Mouse (Mus musculus) small intestine, adult 2 months (tissue): ENCODE measurements around the gene Rpl31. TPM values are rescaled to one million over a fixed set of nuclear protein-coding genes. Genes with fewer than 3 reads are reported as not detected.

Experiments used
- H3K27ac ChIP-seq: fragments of 200-500 bp; 2 replicates; pipeline ENCODE4 v1.5.1; 2012; ENCODE audit warnings: low read depth, low read length, control low read depth, inconsistent platforms; ENCODE audit not compliant: insufficient read depth
- H3K27me3 ChIP-seq: fragments of 200-500 bp; 2 replicates; pipeline ENCODE4 v1.6.1; 2012; ENCODE audit warnings: mild to moderate bottlenecking, moderate library complexity, low read length, inconsistent platforms; ENCODE audit not compliant: control insufficient read depth, insufficient read depth
- H3K36me3 ChIP-seq: fragments of 200-500 bp; 2 replicates; pipeline ENCODE4 v1.6.1; 2012; ENCODE audit warnings: mild to moderate bottlenecking, low read length, control low read depth, inconsistent platforms; ENCODE audit not compliant: control insufficient read depth, insufficient read depth
- H3K4me1 ChIP-seq: fragments of 200-500 bp; 2 replicates; pipeline ENCODE4 v1.6.1; 2012; ENCODE audit warnings: low read length, inconsistent platforms, mixed read lengths; ENCODE audit not compliant: control insufficient read depth, insufficient read depth, insufficient read length
- H3K4me3 ChIP-seq: fragments of 200-500 bp; 2 replicates; pipeline ENCODE4 v1.5.1; 2012; ENCODE audit warnings: low read depth, mild to moderate bottlenecking, control low read depth, inconsistent platforms, low read length, moderate library complexity
- CTCF ChIP-seq: fragments of 200-500 bp; IDR thresholded peaks from 2 replicates; pipeline ENCODE4 v1.5.1; 2012; ENCODE audit warnings: low read depth, mild to moderate bottlenecking, control low read depth, inconsistent platforms, low read length, moderate library complexity, mixed read lengths; ENCODE audit not compliant: insufficient replicate concordance, insufficient read length; ENCODE audit errors: extremely low read depth
- POLR2A ChIP-seq: fragments of 200-500 bp; IDR thresholded peaks from 2 replicates; pipeline ENCODE4 v1.6.1; 2012; ENCODE audit warnings: low read depth, mild to moderate bottlenecking, control low read depth, inconsistent platforms, low read length, moderate library complexity
- WGBS: fragments of 180-500 bp; shearing (Covaris S2); methylation state at CpG from one replicate; pipeline ENCODE4 v1.1.7; 2018; 5-methylcytosine and 5-hydroxymethylcytosine counted together
- polyA plus RNA-seq: library from polyadenylated mRNA; depleted of rRNA; stranded (reverse); fragments of >200 nt; gene quantifications from 2 replicates; pipeline ENCODE4 v1.2.3, GENCODE M21; 2012

Gene Rpl31
- polyA plus RNA-seq, 1 experiment = 55.5 TPM

- H3K27ac ChIP-seq = no peak overlapping the region
- no peak overlapping the region for H3K4me3 ChIP-seq
- no peak for TF ChIP-seq CTCF
- 77% methylated on average over 7 of the region's 7 CpGs for WGBS
- no peaks in the 10 kb centered on the region for H3K4me1 ChIP-seq
- peaks cover 31% of the 10 kb centered on the region for H3K36me3 ChIP-seq
- no peaks in the 10 kb centered on the region for H3K27me3 ChIP-seq
Measured at GRCm38 (mm10) chr1:39376121-39376520, 8.5 kb downstream of the Rpl31 start.

DNA sequence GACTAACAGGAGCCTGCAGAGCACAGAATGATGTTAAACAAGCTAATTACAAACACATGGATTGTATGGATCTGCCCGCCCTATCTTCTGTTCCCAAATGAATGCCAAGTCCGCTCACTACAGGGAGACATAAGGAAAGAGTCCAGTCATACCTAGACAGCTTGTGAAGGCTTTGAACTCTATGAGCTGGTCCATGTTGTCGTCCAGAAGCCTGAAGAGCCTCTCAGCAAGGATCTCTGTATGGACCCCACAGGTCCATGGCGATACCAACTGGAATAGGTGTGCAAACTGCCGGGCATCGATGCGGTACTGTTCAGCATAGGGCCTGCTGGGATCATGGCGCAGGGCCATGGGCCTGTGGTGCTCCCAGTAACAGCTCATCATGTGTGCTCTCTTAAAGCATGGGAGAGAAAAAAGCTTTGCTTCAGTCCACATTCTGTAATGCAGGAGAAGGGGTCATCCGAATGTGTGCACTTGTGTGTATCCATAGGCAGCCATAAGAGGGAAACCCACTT, 9.1 kb downstream of the Rpl31 start:
- Histone ChIP-seq H3K36me3 (peaks cover 26% of the 10 kb centered on the region), H3K4me3 (no peak overlapping the region), H3K27me3 (no peaks in the 10 kb centered on the region), H3K27ac (no peak overlapping the region), H3K4me1 (no peaks in the 10 kb centered on the region)
- TF ChIP-seq CTCF = no peak
- no peak for TF ChIP-seq POLR2A
- WGBS = 92% methylated on average over 9 of the region's 9 CpGs

DNA sequence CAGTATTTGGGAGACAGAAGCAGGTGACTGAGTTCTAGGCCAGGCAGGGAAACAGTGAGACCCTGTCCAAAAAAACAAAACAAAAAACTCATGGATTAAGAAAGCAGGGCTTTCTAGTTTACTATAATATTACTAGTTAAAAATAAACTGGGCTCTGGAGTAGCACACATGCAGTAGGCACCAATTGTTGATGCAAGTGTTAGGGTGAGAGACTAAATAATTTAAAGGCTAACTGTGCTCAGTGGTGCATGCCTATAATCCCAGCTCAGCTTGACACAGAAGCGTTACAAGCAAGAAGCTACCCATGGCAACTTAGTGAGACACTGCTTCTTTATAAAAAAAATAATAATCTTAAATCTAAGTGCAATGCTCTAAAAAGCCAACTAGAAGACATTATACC, 10.9 kb downstream of the Rpl31 start:
- TF ChIP-seq POLR2A = no peak
- TF ChIP-seq CTCF = no peak
- Histone ChIP-seq H3K36me3 (peaks cover 9% of the 10 kb centered on the region), H3K4me3 (no peak overlapping the region), H3K4me1 (no peaks in the 10 kb centered on the region), H3K27ac (no peak overlapping the region), H3K27me3 (no peaks in the 10 kb centered on the region)
- WGBS = 95% methylated on average over 1 of the region's 1 CpGs

DNA sequence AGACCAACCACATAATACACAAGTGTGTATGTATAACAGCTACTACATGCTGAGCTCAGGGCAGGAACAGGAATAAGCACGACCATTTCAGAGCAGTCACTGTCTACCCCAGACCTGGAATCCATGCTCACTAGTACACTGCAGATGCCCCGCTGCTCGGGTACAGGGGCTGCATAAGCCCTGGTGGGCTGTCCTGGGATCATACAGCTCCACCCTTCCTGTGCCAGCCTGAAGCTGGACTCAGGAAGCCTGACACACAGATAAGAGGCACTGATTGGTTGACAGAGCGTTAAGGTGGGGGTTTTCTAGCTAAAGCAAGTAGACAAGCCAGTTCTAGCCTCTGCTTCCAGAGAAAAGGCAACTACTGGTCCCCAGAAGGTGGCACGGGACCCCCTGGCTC, 11.4 kb downstream of the Rpl31 start:
- peaks cover 7% of the 10 kb centered on the region for H3K36me3 ChIP-seq
- TF ChIP-seq CTCF (no peak), POLR2A (no peak)
- no peaks in the 10 kb centered on the region for H3K4me1 ChIP-seq
- no peak overlapping the region for H3K27ac ChIP-seq
- no peaks in the 10 kb centered on the region for H3K27me3 ChIP-seq
- 68% methylated on average over 5 of the region's 5 CpGs for WGBS
- H3K4me3 ChIP-seq = no peak overlapping the region

GRCm38 (mm10) chr1:39381017-39381416, 13.4 kb downstream of the Rpl31 start:
- Histone ChIP-seq H3K4me3 (no peak overlapping the region), H3K4me1 (no peaks in the 10 kb centered on the region), H3K36me3 (peaks cover 5% of the 10 kb centered on the region), H3K27me3 (no peaks in the 10 kb centered on the region), H3K27ac (no peak overlapping the region)
- WGBS = 81% methylated on average over 9 of the region's 9 CpGs
- TF ChIP-seq POLR2A (no peak), CTCF (no peak)

DNA sequence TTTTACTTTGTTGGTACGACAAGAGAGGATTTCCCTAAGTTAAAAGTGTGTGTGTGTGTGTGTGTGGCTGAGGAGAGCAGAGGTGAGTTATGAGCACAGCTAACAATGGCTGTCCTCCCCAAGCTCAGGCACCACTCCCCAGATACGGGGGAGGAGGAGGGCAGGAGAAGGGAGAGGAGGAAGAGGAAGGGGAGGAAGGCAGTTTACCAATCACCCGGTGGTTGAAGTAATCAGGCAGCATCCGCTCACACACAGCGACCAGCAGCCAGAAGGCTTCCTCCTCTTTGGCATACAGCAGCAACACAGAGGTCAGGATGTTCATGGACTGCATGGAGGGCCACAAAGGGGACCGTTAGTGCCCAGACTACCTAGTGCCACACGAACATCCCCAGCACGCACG, 17.3 kb downstream of the Rpl31 start:
- peaks cover 5% of the 10 kb centered on the region for H3K36me3 ChIP-seq
- H3K4me3 ChIP-seq = no peak overlapping the region
- H3K27me3 ChIP-seq = no peaks in the 10 kb centered on the region
- H3K27ac ChIP-seq = no peak overlapping the region
- 78% methylated on average over 9 of the region's 9 CpGs for WGBS
- TF ChIP-seq POLR2A (no peak), CTCF (no peak)
- H3K4me1 ChIP-seq = no peaks in the 10 kb centered on the region

- Histone ChIP-seq H3K4me3 (no peak overlapping the region), H3K27ac (no peak overlapping the region), H3K36me3 (peaks cover 12% of the 10 kb centered on the region), H3K27me3 (no peaks in the 10 kb centered on the region), H3K4me1 (no peaks in the 10 kb centered on the region)
- TF ChIP-seq CTCF (no peak), POLR2A (no peak)
- WGBS = 75% methylated on average over 3 of the region's 3 CpGs
Measured at GRCm38 (mm10) chr1:39386456-39386855, 18.8 kb downstream of the Rpl31 start.

- TF ChIP-seq POLR2A (no peak), CTCF (no peak)
- WGBS = 84% methylated on average over 4 of the region's 4 CpGs
- H3K4me1 ChIP-seq = no peaks in the 10 kb centered on the region
- no peak overlapping the region for H3K4me3 ChIP-seq
- peaks cover 12% of the 10 kb centered on the region for H3K36me3 ChIP-seq
- H3K27me3 ChIP-seq = no peaks in the 10 kb centered on the region
- no peak overlapping the region for H3K27ac ChIP-seq
Measured at GRCm38 (mm10) chr1:39387497-39387896, 19.9 kb downstream of the Rpl31 start.
